Mouse (Mus musculus) bone marrow, adult 2 months (tissue): ENCODE data around the gene Syk. TPM values are rescaled to one million over a fixed set of nuclear protein-coding genes. Genes with fewer than 3 reads are reported as not detected.

Experiments
- H3K27ac ChIP-seq: fragments of 200-500 bp; 2 replicates; pipeline ENCODE4 v1.5.1; 2012; ENCODE audit warnings: low read depth, mild to moderate bottlenecking, control low read depth, inconsistent platforms, low read length; ENCODE audit not compliant: control insufficient read depth, poor library complexity, insufficient read depth
- H3K4me1 ChIP-seq: fragments of 200-500 bp; 2 replicates; pipeline ENCODE4 v1.6.1; 2011; ENCODE audit warnings: low read length; ENCODE audit not compliant: control insufficient read depth, insufficient read depth
- H3K4me3 ChIP-seq: fragments of 200-500 bp; replicated peaks from 2 replicates; pipeline ENCODE3; 2011; ENCODE audit warnings: mild to moderate bottlenecking, low read depth, low read length, control low read depth; ENCODE audit not compliant: control insufficient read depth
- CTCF ChIP-seq: fragments of 200-500 bp; IDR thresholded peaks from 2 replicates; pipeline ENCODE4 v1.5.1; 2011; ENCODE audit warnings: low read length, control low read depth; ENCODE audit not compliant: control insufficient read depth, insufficient read depth
- POLR2A ChIP-seq: fragments of 200-500 bp; IDR thresholded peaks from 2 replicates; pipeline ENCODE4 v1.6.1; 2011; ENCODE audit warnings: low read depth, mild to moderate bottlenecking, control low read depth, low read length, borderline replicate concordance; ENCODE audit not compliant: control insufficient read depth
- WGBS: fragments of 180-500 bp; shearing (Covaris S2); methylation state at CpG from one replicate; pipeline ENCODE4 v1.1.7; 2018; 5-methylcytosine and 5-hydroxymethylcytosine counted together
- polyA plus RNA-seq: library from polyadenylated mRNA; stranded (reverse); fragments of >200 nt; gene quantifications from 2 replicates; pipeline ENCODE4 v1.2.4, GENCODE M21; 2011; ENCODE audit warnings: low replicate concordance; ENCODE audit not compliant: missing spikeins, insufficient read depth, insufficient read length

Syk gene
- 52.8 and 120 TPM in 2 replicates for polyA plus RNA-seq

GRCm38 (mm10) chr13:52582878-52583661 is at the start of gene Syk:
Gene Syk, plus strand, starts transcription at chr13:52583173.
- TF ChIP-seq POLR2A (peak; percentile 88), CTCF (no peak)
- Histone ChIP-seq H3K4me3 (peak within 1 kb of the TSS; percentile 81), H3K27ac (peak within 1 kb of the TSS; percentile 99), H3K4me1 (peaks cover 6% of the 10 kb centered on the region; the same call in 1 of the 2 replicates)
- WGBS = under 1% methylated on average over 70 of the region's 70 CpGs

- H3K27ac ChIP-seq = peak overlapping the region; percentile 53; the same call in 1 of the 2 replicates
- H3K4me1 ChIP-seq = peaks cover 4% of the 10 kb centered on the region
- WGBS = 61% methylated on average over 5 of the region's 5 CpGs
- no peak overlapping the region for H3K4me3 ChIP-seq
- no peak for TF ChIP-seq CTCF
- no peak for TF ChIP-seq POLR2A
Measured at GRCm38 (mm10) chr13:52533644-52534043, 49.3 kb upstream of the Syk start.

GRCm38 (mm10) chr13:52535542-52535941 is 47.4 kb upstream of the Syk start:
- 7% methylated on average over 4 of the region's 4 CpGs for WGBS

GRCm38 (mm10) chr13:52537754-52538587 is 45.0 kb upstream of the Syk start:
- Histone ChIP-seq H3K4me1 (peaks cover 16% of the 10 kb centered on the region), H3K27ac (peak overlapping the region; percentile 73), H3K4me3 (no peak overlapping the region)
- TF ChIP-seq CTCF = no peak
- TF ChIP-seq POLR2A = no peak
- 62% methylated on average over 26 of the region's 26 CpGs for WGBS

More at GRCm38 (mm10) chr13:52535542-52535941, 47.4 kb upstream of the Syk start:
- Histone ChIP-seq H3K4me1 (peaks cover 11% of the 10 kb centered on the region), H3K4me3 (no peak overlapping the region), H3K27ac (no peak overlapping the region)
- TF ChIP-seq CTCF (peak; percentile 71), POLR2A (no peak)

GRCm38 (mm10) chr13:52538588-52539116 is 44.3 kb upstream of the Syk start:
- 32% methylated on average over 9 of the region's 9 CpGs for WGBS
- TF ChIP-seq POLR2A = no peak
- peak; percentile 50; the same call in 1 of the 2 replicates for TF ChIP-seq CTCF
- H3K4me1 ChIP-seq = peaks cover 18% of the 10 kb centered on the region
- H3K27ac ChIP-seq = peak overlapping the region; percentile 73
- H3K4me3 ChIP-seq = no peak overlapping the region

GRCm38 (mm10) chr13:52539461-52539860 is 43.5 kb upstream of the Syk start:
- 60% methylated on average over 6 of the region's 6 CpGs for WGBS
- H3K4me1 ChIP-seq = peaks cover 18% of the 10 kb centered on the region
- no peak overlapping the region for H3K4me3 ChIP-seq
- peak overlapping the region; percentile 64; the same call in 1 of the 2 replicates for H3K27ac ChIP-seq
- no peak for TF ChIP-seq CTCF
- TF ChIP-seq POLR2A = no peak

- Histone ChIP-seq H3K27ac (peak overlapping the region; percentile 66), H3K4me1 (peaks cover 18% of the 10 kb centered on the region), H3K4me3 (no peak overlapping the region)
- WGBS = 60% methylated on average over 5 of the region's 5 CpGs
- TF ChIP-seq POLR2A = no peak
Measured at GRCm38 (mm10) chr13:52541385-52542035, 41.5 kb upstream of the Syk start.

- H3K4me3 ChIP-seq = no peak overlapping the region
- H3K4me1 ChIP-seq = peaks cover 18% of the 10 kb centered on the region
- H3K27ac ChIP-seq = peak overlapping the region; percentile 66
- 48% methylated on average over 8 of the region's 8 CpGs for WGBS
- no peak for TF ChIP-seq CTCF
- TF ChIP-seq POLR2A = no peak
Measured at GRCm38 (mm10) chr13:52542036-52542526, 40.9 kb upstream of the Syk start.
